Comparison of ENCODE assay signal across 8 mouse cellular contexts in genomic region chr7:37563171-37563574, GRCm38 (mm10).
DNase-seq lines count a peak whose midpoint lies in the region; ATAC-seq lines count a peak whose summit lies in the region.

No protein-coding gene starts in this region.

- WGBS in embryonic facial prominence, embryonic 13.5 days: 10% methylated on average over 8 of the region's 8 CpGs
- 17% methylated on average over 8 of the region's 8 CpGs for WGBS in heart, embryonic 14.5 days
- WGBS in kidney, embryonic 15.5 days: 11% methylated on average over 8 of the region's 8 CpGs
- 7% methylated on average over 8 of the region's 8 CpGs for WGBS in lung, embryonic 16.5 days

- no peaks in the 10 kb centered on the region for H3K9me3 ChIP-seq in embryonic facial prominence, embryonic 13.5 days
- H3K9me3 ChIP-seq in heart, embryonic 14.5 days (ENCODE audit: control insufficient read depth, low read length): no peaks in the 10 kb centered on the region
- H3K9me3 ChIP-seq in kidney, embryonic 15.5 days (replicated peaks): no peaks in the 10 kb centered on the region
- no peaks in the 10 kb centered on the region for H3K9me3 ChIP-seq in lung, embryonic 16.5 days (ENCODE audit: control insufficient read depth, low read length)

- H3K4me3 ChIP-seq in embryonic facial prominence, embryonic 13.5 days: 0 out of 2 replicates have a peak overlapping the region, but pooled peaks have one; percentile 9
- peak overlapping the region; percentile 23 to 29; a peak in 3 of 4 replicates for H3K4me3 ChIP-seq in heart, embryonic 14.5 days (ENCODE audit: control insufficient read depth in 1 of 2, insufficient read depth in 1 of 2, low read depth in 1 of 2, low read length in 2 of 2)
- peak overlapping the region; percentile 22 for H3K4me3 ChIP-seq in kidney, embryonic 15.5 days (replicated peaks)
- peak overlapping the region; percentile 43 for H3K4me3 ChIP-seq in lung, embryonic 16.5 days (ENCODE audit: low read length)

- peak overlapping the region; percentile 49 for H3K4me2 ChIP-seq in embryonic facial prominence, embryonic 13.5 days
- H3K4me2 ChIP-seq in heart, embryonic 14.5 days (ENCODE audit: low read length): peak overlapping the region; percentile 58
- H3K4me2 ChIP-seq in kidney, embryonic 15.5 days: peak overlapping the region; percentile 53
- peak overlapping the region; percentile 68 for H3K4me2 ChIP-seq in lung, embryonic 16.5 days (ENCODE audit: low read depth, low read length)

- H3K27ac ChIP-seq in embryonic facial prominence, embryonic 13.5 days: no peak overlapping the region
- H3K27ac ChIP-seq in heart, embryonic 14.5 days (replicated peaks in 1 of 2; ENCODE audit: control insufficient read depth in 1 of 2, insufficient read depth in 1 of 2, low read depth in 2 of 2, low read length in 2 of 2): peak overlapping the region in 1 of 2 experiments; percentile 71; a peak in 3 of 4 replicates
- peak overlapping the region; percentile 82 for H3K27ac ChIP-seq in kidney, embryonic 15.5 days
- peak overlapping the region; percentile 87 for H3K27ac ChIP-seq in lung, embryonic 16.5 days (ENCODE audit: low read length)

- peaks cover 4% of the 10 kb centered on the region; the same call in 1 of the 2 replicates for H3K27me3 ChIP-seq in embryonic facial prominence, embryonic 13.5 days
- no peaks in the 10 kb centered on the region for H3K27me3 ChIP-seq in heart, embryonic 14.5 days (ENCODE audit: control insufficient read depth, insufficient read depth, low read length)
- no peaks in the 10 kb centered on the region for H3K27me3 ChIP-seq in kidney, embryonic 15.5 days
- no peaks in the 10 kb centered on the region for H3K27me3 ChIP-seq in lung, embryonic 16.5 days (ENCODE audit: control insufficient read depth, insufficient read depth, low read depth, low read length)

- H3K9ac ChIP-seq in embryonic facial prominence, embryonic 13.5 days: no peak overlapping the region
- H3K9ac ChIP-seq in heart, embryonic 14.5 days (ENCODE audit: low read length): peak overlapping the region; percentile 27; the same call in 1 of the 2 replicates
- H3K9ac ChIP-seq in kidney, embryonic 15.5 days: no peak overlapping the region
- H3K9ac ChIP-seq in lung, embryonic 16.5 days (ENCODE audit: low read length): peak overlapping the region; percentile 63

- peaks cover 33% of the 10 kb centered on the region for H3K4me1 ChIP-seq in embryonic facial prominence, embryonic 13.5 days
- peaks cover 5 to 11% of the 10 kb centered on the region in 2 experiments; a peak in 2 of 4 replicates for H3K4me1 ChIP-seq in heart, embryonic 14.5 days (ENCODE audit: control insufficient read depth in 2 of 2, insufficient read depth in 2 of 2, low read length in 2 of 2)
- peaks cover 39% of the 10 kb centered on the region for H3K4me1 ChIP-seq in kidney, embryonic 15.5 days
- peaks cover 30% of the 10 kb centered on the region for H3K4me1 ChIP-seq in lung, embryonic 16.5 days (replicated peaks; ENCODE audit: control insufficient read depth, insufficient read depth, low read length)

- no peaks in the 10 kb centered on the region for H3K36me3 ChIP-seq in embryonic facial prominence, embryonic 13.5 days
- H3K36me3 ChIP-seq in heart, embryonic 14.5 days (ENCODE audit: control insufficient read depth, insufficient read depth, low read length): no peaks in the 10 kb centered on the region
- H3K36me3 ChIP-seq in kidney, embryonic 15.5 days: no peaks in the 10 kb centered on the region
- H3K36me3 ChIP-seq in lung, embryonic 16.5 days (ENCODE audit: control insufficient read depth, insufficient read depth, low read length): no peaks in the 10 kb centered on the region

- DNase-seq in ovary, postnatal 14 days (ENCODE audit: low spot score): peak; percentile 10
- DNase-seq in ovary, postnatal 10 days (ENCODE audit: low spot score): no peak
- peak; percentile 71 for DNase-seq in skeletal muscle tissue, adult 2 months (ENCODE audit: low read depth, low spot score)
- no peak for DNase-seq in spleen, postnatal 14 days (ENCODE audit: low spot score in 2 of 2)

- no peak for ATAC-seq in embryonic facial prominence, embryonic 13.5 days (ENCODE audit: insufficient number of reproducible peaks, insufficient read depth, low FRiP score, low TSS enrichment, low read depth)
- peak; percentile 61 for ATAC-seq in heart, embryonic 14.5 days (ENCODE audit: insufficient number of reproducible peaks, insufficient read depth, low FRiP score, low read depth)
- peak; percentile 50 for ATAC-seq in kidney, embryonic 15.5 days (replicated peaks; ENCODE audit: low FRiP score)
- peak; percentile 80 for ATAC-seq in lung, embryonic 16.5 days (ENCODE audit: low read depth)

Comparison
In these comparisons a context has a peak if more than half of its experiments do, and no peak if none do; other contexts are left out.
1. DNase-seq: peak in ovary, postnatal 14 days (single experiment) and skeletal muscle tissue, adult 2 months (single experiment); none in ovary, postnatal 10 days (single experiment) and spleen, postnatal 14 days (0 of 2).
2. H3K9ac ChIP-seq: peak in heart, embryonic 14.5 days (single experiment) and lung, embryonic 16.5 days (single experiment); none in embryonic facial prominence, embryonic 13.5 days (single experiment) and kidney, embryonic 15.5 days (single experiment).
3. Peak in every context shown above with its lines, with median percentiles within 50 percentile points of each other: H3K4me2 ChIP-seq and H3K4me3 ChIP-seq.